Mouse (Mus musculus) MEL (cell line): ENCODE data around the gene Epha4.

Experiments used
- CTCF ChIP-seq, 3 experiments: IDR thresholded peaks in 2 of 3; conservative IDR thresholded peaks in 1 of 3; 2 replicates each; pipeline ENCODE4 v1.5.1; 2011 to 2012; ENCODE audit warnings: low read length in 3 of 3, low read depth in 2 of 3, mild to moderate bottlenecking in 2 of 3, improper control_type of control experiment in 1 of 3, inconsistent platforms in 1 of 3, mixed read lengths in 1 of 3, moderate library complexity in 1 of 3; ENCODE audit not compliant: control insufficient read depth in 1 of 3, insufficient read depth in 1 of 3, poor library complexity in 1 of 3, severe bottlenecking in 1 of 3
- E2F4 ChIP-seq: IDR thresholded peaks from 2 replicates; pipeline ENCODE4 v1.6.1; 2011; ENCODE audit warnings: low read depth, low read length, improper control_type of control experiment, borderline replicate concordance
- EP300 ChIP-seq, 2 experiments: IDR thresholded peaks; 2 replicates each; pipeline ENCODE4 v1.6.1; 2011; ENCODE audit warnings: improper control_type of control experiment in 2 of 2, low read length in 2 of 2, low read depth in 1 of 2, mild to moderate bottlenecking in 1 of 2
- ETS1 ChIP-seq: IDR thresholded peaks from 2 replicates; pipeline ENCODE4 v1.6.1; 2012; ENCODE audit warnings: low read depth, mild to moderate bottlenecking, inconsistent platforms, low read length, improper control_type of control experiment, moderate library complexity
- GATA1 ChIP-seq: IDR thresholded peaks from 2 replicates; pipeline ENCODE4 v1.6.1; 2011; ENCODE audit warnings: low read depth, low read length, improper control_type of control experiment
- MAZ ChIP-seq: IDR thresholded peaks from 2 replicates; pipeline ENCODE4 v1.6.1; 2012; ENCODE audit warnings: low read depth, mild to moderate bottlenecking, inconsistent platforms, low read length, improper control_type of control experiment
- POLR2A ChIP-seq, 2 experiments: IDR thresholded peaks; 2 replicates each; pipeline ENCODE4 v1.6.1; 2011 to 2012; ENCODE audit warnings: low read length in 2 of 2, mild to moderate bottlenecking in 2 of 2, control low read depth in 1 of 2, improper control_type of control experiment in 1 of 2, low read depth in 1 of 2, moderate library complexity in 1 of 2; ENCODE audit not compliant: control insufficient read depth in 1 of 2, insufficient read depth in 1 of 2, poor library complexity in 1 of 2
- RAD21 ChIP-seq: IDR thresholded peaks from 2 replicates; pipeline ENCODE4 v1.6.1; 2011; ENCODE audit warnings: mild to moderate bottlenecking, low read depth, low read length, improper control_type of control experiment
- TAL1 ChIP-seq: IDR thresholded peaks from 2 replicates; pipeline ENCODE4 v1.6.1; 2012; ENCODE audit warnings: mild to moderate bottlenecking, inconsistent platforms, low read length, moderate library complexity, mixed read lengths
- TCF12 ChIP-seq: IDR thresholded peaks from 2 replicates; pipeline ENCODE4 v1.6.1; 2014; ENCODE audit warnings: low read depth, mild to moderate bottlenecking, inconsistent platforms, low read length, improper control_type of control experiment, moderate library complexity
- ZC3H11A ChIP-seq: IDR thresholded peaks from 2 replicates; pipeline ENCODE4 v1.6.1; 2012; ENCODE audit warnings: low read depth, mild to moderate bottlenecking, inconsistent platforms, low read length, improper control_type of control experiment

DNA sequence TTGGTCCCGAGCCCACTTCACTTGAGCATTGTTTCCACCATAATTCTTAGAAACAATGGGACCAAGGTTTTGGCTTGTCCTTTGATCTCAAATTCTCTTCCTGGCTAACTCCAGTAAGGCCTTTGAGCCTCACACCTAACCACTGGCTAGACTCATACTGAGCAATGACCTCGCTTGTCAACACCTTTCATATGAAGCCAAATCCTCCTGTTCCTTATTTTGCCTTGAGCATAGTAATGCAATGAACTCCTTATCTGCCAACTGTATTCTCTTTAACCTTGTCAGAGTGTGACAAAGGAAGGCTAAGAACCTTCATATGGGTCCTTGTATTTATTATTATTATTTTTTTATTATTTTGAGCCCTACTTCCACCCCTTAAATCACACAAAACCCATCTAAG, 94.5 kb downstream of the Epha4 start:
- TF ChIP-seq TCF12 (no peak), CTCF (IDR thresholded peaks at IDR 0.05 in 2 of 3, conservative IDR thresholded peaks at IDR 0.05 in 1 of 3; ENCODE audit: control insufficient read depth in 1 of 3, insufficient read depth in 1 of 3, low read depth in 2 of 3, low read length in 3 of 3, poor library complexity in 1 of 3, severe bottlenecking in 1 of 3) (no peak), RAD21 (no peak), E2F4 (no peak), MAZ (no peak), GATA1 (no peak), POLR2A (IDR thresholded peaks at IDR 0.05; ENCODE audit: control insufficient read depth in 1 of 2, insufficient read depth in 1 of 2, low read depth in 1 of 2, low read length in 2 of 2, poor library complexity in 1 of 2) (no peak), EP300 (IDR thresholded peaks at IDR 0.05; ENCODE audit: low read depth in 1 of 2, low read length in 2 of 2) (no peak), ETS1 (no peak), ZC3H11A (no peak), TAL1 (no peak)
